ENCODE assay signal across 8 mouse cellular contexts in genomic region chr19:56397663-56398527, GRCm38 (mm10). TPM values are rescaled to one million over a fixed set of nuclear protein-coding genes. Genes with fewer than 3 reads are reported as not detected.
A peak's percentile ranks its signal among the peaks of the same experiment; 100 is the strongest.
DNase-seq lines count a peak whose midpoint lies in the region; ATAC-seq lines count a peak whose summit lies in the region.

No protein-coding gene starts in this region.

- peak overlapping the region; percentile 69 for H3K4me3 ChIP-seq in kidney, embryonic 16.5 days (ENCODE audit: low read length)
- peak overlapping the region; percentile 56 for H3K4me3 ChIP-seq in embryonic facial prominence, embryonic 11.5 days (ENCODE audit: low read depth, low read length)
- H3K4me3 ChIP-seq in midbrain, embryonic 15.5 days, result peak overlapping the region; percentile 81

- WGBS in kidney, embryonic 16.5 days, result 52% methylated on average over 11 of the region's 11 CpGs
- 61% methylated on average over 11 of the region's 11 CpGs for WGBS in embryonic facial prominence, embryonic 11.5 days
- 71% methylated on average over 11 of the region's 11 CpGs for WGBS in midbrain, embryonic 15.5 days

- peaks cover 13% of the 10 kb centered on the region; the same call in 1 of the 2 replicates for H3K4me1 ChIP-seq in kidney, embryonic 16.5 days (ENCODE audit: insufficient read depth, low read length)
- 0 out of 2 replicates have a peak, but pooled peaks cover 5% of the 10 kb centered on the region for H3K4me1 ChIP-seq in embryonic facial prominence, embryonic 11.5 days (ENCODE audit: control insufficient read depth, insufficient read depth, low read length)
- peaks cover 17% of the 10 kb centered on the region for H3K4me1 ChIP-seq in midbrain, embryonic 15.5 days

- H3K9me3 ChIP-seq in kidney, embryonic 16.5 days (ENCODE audit: low read length), result no peaks in the 10 kb centered on the region
- no peaks in the 10 kb centered on the region for H3K9me3 ChIP-seq in embryonic facial prominence, embryonic 11.5 days (replicated peaks; ENCODE audit: control insufficient read depth, low read length)
- no peaks in the 10 kb centered on the region for H3K9me3 ChIP-seq in midbrain, embryonic 15.5 days

- 0 out of 2 replicates have a peak, but pooled peaks cover 2% of the 10 kb centered on the region for H3K36me3 ChIP-seq in kidney, embryonic 16.5 days (ENCODE audit: insufficient read depth, low read length)
- no peaks in the 10 kb centered on the region for H3K36me3 ChIP-seq in embryonic facial prominence, embryonic 11.5 days (replicated peaks; ENCODE audit: control insufficient read depth, insufficient read depth, low read depth, low read length)
- no peaks in the 10 kb centered on the region for H3K36me3 ChIP-seq in midbrain, embryonic 15.5 days (replicated peaks)

- DNase-seq in kidney, postnatal 4 days, result no peak
- DNase-seq in embryonic facial prominence, embryonic 11.5 days (ENCODE audit: low spot score), result no peak
- DNase-seq in induced T-regulatory cell, adult 2 months (ENCODE audit: low read depth), result peak; percentile 59
- no peak for DNase-seq in cerebellum, postnatal 36 days
- no peak for DNase-seq in embryo, embryonic 11 days
- no peak for DNase-seq in layer of hippocampus, postnatal 14 days (ENCODE audit: low spot score in 2 of 2)

- H3K9ac ChIP-seq in kidney, embryonic 16.5 days (replicated peaks; ENCODE audit: low read length), result peak overlapping the region; percentile 86
- H3K9ac ChIP-seq in embryonic facial prominence, embryonic 11.5 days (replicated peaks; ENCODE audit: low read length), result peak overlapping the region; percentile 88
- H3K9ac ChIP-seq in midbrain, embryonic 15.5 days, result peak overlapping the region; percentile 64

- no peaks in the 10 kb centered on the region for H3K27me3 ChIP-seq in kidney, embryonic 16.5 days (ENCODE audit: insufficient read depth, low read length)
- H3K27me3 ChIP-seq in embryonic facial prominence, embryonic 11.5 days (ENCODE audit: control insufficient read depth, insufficient read depth, low read length), result no peaks in the 10 kb centered on the region; the same call in 1 of the 2 replicates
- peaks cover 19% of the 10 kb centered on the region for H3K27me3 ChIP-seq in midbrain, embryonic 15.5 days (replicated peaks)

- no peak for ATAC-seq in kidney, embryonic 16.5 days (ENCODE audit: low FRiP score, low TSS enrichment)
- no peak for ATAC-seq in embryonic facial prominence, embryonic 11.5 days (replicated peaks; ENCODE audit: insufficient number of reproducible peaks, low FRiP score, low TSS enrichment, low read depth)
- no peak for ATAC-seq in midbrain, embryonic 15.5 days (replicated peaks)

- peak overlapping the region; percentile 93 for H3K4me2 ChIP-seq in kidney, embryonic 16.5 days (replicated peaks; ENCODE audit: low read depth, low read length)
- peak overlapping the region; percentile 91 for H3K4me2 ChIP-seq in embryonic facial prominence, embryonic 11.5 days (ENCODE audit: low read depth, low read length)
- H3K4me2 ChIP-seq in midbrain, embryonic 15.5 days, result peak overlapping the region; percentile 99

- peak overlapping the region; percentile 87 for H3K27ac ChIP-seq in kidney, embryonic 16.5 days (ENCODE audit: low read length)
- H3K27ac ChIP-seq in embryonic facial prominence, embryonic 11.5 days (replicated peaks; ENCODE audit: low read depth, low read length), result 0 out of 2 replicates have a peak overlapping the region, but pooled peaks have one; percentile 52
- peak overlapping the region; percentile 68 for H3K27ac ChIP-seq in midbrain, embryonic 15.5 days

RNA-seq across cellular contexts. Expression of gene Casp7, which starts 1.0 kb away (rescaled TPM):
- 26.6 and 27.2 TPM in 2 replicates for polyA plus RNA-seq in kidney, embryonic 16.5 days (2015; fragmentation: Nextera tagmentation; extraction: Ambion mirVana)
- polyA plus RNA-seq in embryonic facial prominence, embryonic 11.5 days (2014; fragmentation: Nextera tagmentation; extraction: Ambion mirVana), result 22.8 and 25.6 TPM in 2 replicates
- polyA plus RNA-seq in midbrain, embryonic 15.5 days (2015; fragmentation: Nextera tagmentation; extraction: Ambion mirVana), result 22.0 and 23.5 TPM in 2 replicates
- 1 to 10 TPM; 5.1 to 6.3 TPM for total RNA-seq in layer of hippocampus, postnatal 14 days (2021)

RNA-seq across cellular contexts. Expression of gene Nrap, which starts 8.1 kb away (rescaled TPM):
- 0.36 and 0.37 TPM in 2 replicates for polyA plus RNA-seq in kidney, embryonic 16.5 days (2015; fragmentation: Nextera tagmentation; extraction: Ambion mirVana)
- polyA plus RNA-seq in embryonic facial prominence, embryonic 11.5 days (2014; fragmentation: Nextera tagmentation; extraction: Ambion mirVana), result not detected in 2 replicates
- polyA plus RNA-seq in midbrain, embryonic 15.5 days (2015; fragmentation: Nextera tagmentation; extraction: Ambion mirVana), result 0.49 and 0.56 TPM in 2 replicates
- total RNA-seq in layer of hippocampus, postnatal 14 days (2021), result under 1 TPM; 0.14 to 0.25 TPM
